Mouse (Mus musculus): ENCODE measurements around the gene 1700017D01Rik.
A peak's percentile ranks its signal among the peaks of the same experiment; 100 is the strongest.
"Not testable (repeated sequence)": the region's sequence is repeated elsewhere in the genome, so short reads cannot be mapped to it uniquely, and the experiment has no call there.

The 1700017D01Rik gene

DNA sequence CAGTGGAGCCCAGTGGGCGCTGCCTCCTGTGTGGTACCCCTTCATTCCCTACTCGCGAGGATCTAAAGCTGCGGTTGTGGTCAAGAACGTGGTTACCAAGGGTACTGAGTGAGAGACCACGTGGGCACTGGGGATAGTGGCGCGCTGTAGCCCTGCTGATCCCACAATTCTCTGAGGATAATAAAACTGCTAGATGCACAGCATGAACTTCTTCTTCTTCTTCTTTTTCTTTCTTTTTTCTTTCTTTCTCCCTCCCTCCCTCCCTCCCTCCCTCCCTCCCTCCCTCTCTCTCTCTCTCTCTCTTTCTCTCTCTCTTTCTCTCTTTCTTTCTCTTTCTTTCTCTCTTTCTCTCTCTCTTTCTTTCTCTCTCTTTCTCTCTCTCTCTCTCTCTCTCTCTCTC, at the start of gene 1700017D01Rik:
Gene 1700017D01Rik, minus strand, starts transcription at position 101 of the 400 bp plus-strand sequence.
- not testable (repeated sequence) for H3K4me3 ChIP-seq (replicated peaks; ENCODE audit: low read length); H3K27me3 ChIP-seq (ENCODE audit: insufficient read depth, low read length); H3K36me3 ChIP-seq (ENCODE audit: insufficient read depth, low read length); H3K4me1 ChIP-seq (replicated peaks; ENCODE audit: low read depth, low read length); H3K9me3 ChIP-seq (ENCODE audit: low read length)

- Histone ChIP-seq H3K4me1 (replicated peaks; ENCODE audit: low read depth, low read length) (no peaks in the 10 kb centered on the region), H3K4me3 (replicated peaks; ENCODE audit: low read length) (no peak overlapping the region), H3K27me3 (ENCODE audit: insufficient read depth, low read length) (no peaks in the 10 kb centered on the region), H3K9me3 (ENCODE audit: low read length) (no peaks in the 10 kb centered on the region), H3K36me3 (ENCODE audit: insufficient read depth, low read length) (no peaks in the 10 kb centered on the region)
- TF ChIP-seq NANOG (IDR thresholded peaks at IDR 0.05; ENCODE audit: borderline replicate concordance, low read length) (no peak), CTCF (conservative IDR thresholded peaks at IDR 0.05; ENCODE audit: low read length) (no peak), POU5F1 (IDR thresholded peaks at IDR 0.05; ENCODE audit: borderline replicate concordance, low read length) (no peak)
Measured at GRCm38 (mm10) chr19:11177464-11177863, 46.8 kb upstream of the 1700017D01Rik start.

- no peak for TF ChIP-seq POU5F1 (IDR thresholded peaks at IDR 0.05; ENCODE audit: borderline replicate concordance, low read length)
- peak; percentile 63 for TF ChIP-seq CTCF (conservative IDR thresholded peaks at IDR 0.05; ENCODE audit: low read length)
- TF ChIP-seq NANOG (IDR thresholded peaks at IDR 0.05; ENCODE audit: borderline replicate concordance, low read length), result no peak
- H3K4me1 ChIP-seq (replicated peaks; ENCODE audit: low read depth, low read length), result no peaks in the 10 kb centered on the region
- H3K4me3 ChIP-seq (replicated peaks; ENCODE audit: low read length), result no peak within 1 kb of the TSS
- H3K36me3 ChIP-seq (ENCODE audit: insufficient read depth, low read length), result no peaks in the 10 kb centered on the region
- no peaks in the 10 kb centered on the region for H3K9me3 ChIP-seq (ENCODE audit: low read length)
- no peaks in the 10 kb centered on the region for H3K27me3 ChIP-seq (ENCODE audit: insufficient read depth, low read length)
Measured at GRCm38 (mm10) chr19:11165172-11165571, 34.5 kb upstream of the 1700017D01Rik start, which contains the start of gene 1700025F22Rik. 1700025F22Rik (minus strand) TSS chr19:11165320.

DNA sequence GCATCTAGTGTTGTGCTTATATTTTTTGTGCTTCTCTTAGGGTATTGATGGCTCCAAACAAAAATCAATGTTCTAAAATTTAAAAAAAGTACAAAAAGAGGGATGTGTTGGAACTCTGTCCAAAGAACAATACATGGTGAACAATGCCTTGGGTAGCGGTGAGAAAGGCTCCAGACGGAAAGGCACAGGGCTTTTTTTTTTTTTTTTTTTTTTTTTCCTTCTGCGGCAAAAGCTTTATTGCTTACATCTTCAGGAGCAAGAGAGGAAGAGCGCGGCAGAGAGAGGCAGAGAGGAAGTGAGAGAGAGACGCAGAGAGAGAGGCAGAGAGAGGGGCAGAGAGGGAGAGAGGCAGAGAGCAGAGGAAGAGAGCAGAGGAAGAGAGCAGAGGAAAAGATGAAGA, 27.2 kb upstream of the 1700017D01Rik start:
- H3K36me3 ChIP-seq (ENCODE audit: insufficient read depth, low read length); H3K9me3 ChIP-seq (ENCODE audit: low read length); H3K4me1 ChIP-seq (replicated peaks; ENCODE audit: low read depth, low read length); H3K4me3 ChIP-seq (replicated peaks; ENCODE audit: low read length); H3K27me3 ChIP-seq (ENCODE audit: insufficient read depth, low read length): not testable (repeated sequence)

DNA sequence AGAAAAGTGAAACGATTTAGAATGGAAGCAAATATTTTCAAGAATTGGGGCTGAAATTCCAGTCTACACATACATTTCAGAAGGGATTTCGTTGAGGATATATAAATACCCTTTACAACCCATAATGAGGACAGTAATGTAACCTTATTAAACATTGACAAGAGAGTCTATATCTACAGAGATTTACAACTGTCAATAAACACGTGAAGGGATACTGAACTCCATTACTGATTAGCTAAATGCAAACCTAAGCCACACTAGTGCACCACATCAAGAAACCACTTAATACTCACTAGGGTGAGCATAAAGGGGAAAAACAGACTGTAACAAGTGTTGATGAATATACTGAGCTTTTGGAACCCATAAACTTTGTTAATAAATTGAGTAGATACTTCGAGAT, 4.7 kb upstream of the 1700017D01Rik start:
- no peaks in the 10 kb centered on the region for H3K9me3 ChIP-seq (ENCODE audit: low read length)
- no peak for TF ChIP-seq POU5F1 (IDR thresholded peaks at IDR 0.05; ENCODE audit: borderline replicate concordance, low read length)
- TF ChIP-seq CTCF (conservative IDR thresholded peaks at IDR 0.05; ENCODE audit: low read length), result no peak
- TF ChIP-seq NANOG (IDR thresholded peaks at IDR 0.05; ENCODE audit: borderline replicate concordance, low read length), result no peak
- no peaks in the 10 kb centered on the region for H3K36me3 ChIP-seq (ENCODE audit: insufficient read depth, low read length)
- H3K4me1 ChIP-seq (replicated peaks; ENCODE audit: low read depth, low read length), result no peaks in the 10 kb centered on the region
- no peaks in the 10 kb centered on the region for H3K27me3 ChIP-seq (ENCODE audit: insufficient read depth, low read length)
- no peak overlapping the region for H3K4me3 ChIP-seq (replicated peaks; ENCODE audit: low read length)

- Histone ChIP-seq H3K9me3 (ENCODE audit: low read length) (no peaks in the 10 kb centered on the region), H3K4me3 (replicated peaks; ENCODE audit: low read length) (no peak overlapping the region), H3K4me1 (replicated peaks; ENCODE audit: low read depth, low read length) (no peaks in the 10 kb centered on the region), H3K36me3 (ENCODE audit: insufficient read depth, low read length) (no peaks in the 10 kb centered on the region), H3K27me3 (ENCODE audit: insufficient read depth, low read length) (no peaks in the 10 kb centered on the region)
- no peak for TF ChIP-seq POU5F1 (IDR thresholded peaks at IDR 0.05; ENCODE audit: borderline replicate concordance, low read length)
- TF ChIP-seq NANOG (IDR thresholded peaks at IDR 0.05; ENCODE audit: borderline replicate concordance, low read length), result no peak
- no peak for TF ChIP-seq CTCF (conservative IDR thresholded peaks at IDR 0.05; ENCODE audit: low read length)
Measured at GRCm38 (mm10) chr19:11134852-11135251, 4.2 kb upstream of the 1700017D01Rik start.

- Histone ChIP-seq H3K9me3 (ENCODE audit: low read length) (no peaks in the 10 kb centered on the region), H3K27me3 (ENCODE audit: insufficient read depth, low read length) (0 out of 2 replicates have a peak, but pooled peaks cover 3% of the 10 kb centered on the region), H3K36me3 (ENCODE audit: insufficient read depth, low read length) (no peaks in the 10 kb centered on the region), H3K4me1 (replicated peaks; ENCODE audit: low read depth, low read length) (no peaks in the 10 kb centered on the region), H3K4me3 (replicated peaks; ENCODE audit: low read length) (no peak overlapping the region)
- TF ChIP-seq POU5F1 (IDR thresholded peaks at IDR 0.05; ENCODE audit: borderline replicate concordance, low read length), result no peak
- no peak for TF ChIP-seq CTCF (conservative IDR thresholded peaks at IDR 0.05; ENCODE audit: low read length)
- no peak for TF ChIP-seq NANOG (IDR thresholded peaks at IDR 0.05; ENCODE audit: borderline replicate concordance, low read length)
Measured at GRCm38 (mm10) chr19:11129702-11130101, 974 bp downstream of the 1700017D01Rik start.

DNA sequence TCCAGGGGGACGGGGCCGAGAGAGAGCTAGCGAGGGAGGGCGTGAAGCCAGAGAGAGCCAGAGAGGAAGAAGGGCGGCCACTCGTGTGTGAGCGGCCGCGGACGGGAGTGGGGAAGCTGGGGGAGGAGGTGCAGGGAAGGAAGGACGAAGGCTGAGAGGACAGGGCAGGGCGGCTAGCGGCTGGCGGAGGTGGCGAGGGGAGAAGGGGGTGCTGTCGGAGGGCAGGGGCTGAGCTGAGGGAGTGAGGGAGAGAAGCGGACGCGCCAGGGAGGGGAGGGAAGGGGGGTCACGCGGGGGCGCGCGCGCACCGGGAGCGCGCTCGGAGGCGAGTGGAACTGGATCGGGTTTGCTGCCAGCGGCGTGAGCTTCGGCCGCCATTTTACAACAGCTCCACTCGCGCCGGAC, 9.7 kb downstream of the 1700017D01Rik start:
- Histone ChIP-seq H3K27me3 (ENCODE audit: insufficient read depth, low read length) (peaks cover 27% of the 10 kb centered on the region), H3K4me3 (replicated peaks; ENCODE audit: low read length) (peak overlapping the region; percentile 71)
- H3K9me3 ChIP-seq (ENCODE audit: low read length); H3K36me3 ChIP-seq (ENCODE audit: insufficient read depth, low read length); H3K4me1 ChIP-seq (replicated peaks; ENCODE audit: low read depth, low read length): not testable (repeated sequence)

DNA sequence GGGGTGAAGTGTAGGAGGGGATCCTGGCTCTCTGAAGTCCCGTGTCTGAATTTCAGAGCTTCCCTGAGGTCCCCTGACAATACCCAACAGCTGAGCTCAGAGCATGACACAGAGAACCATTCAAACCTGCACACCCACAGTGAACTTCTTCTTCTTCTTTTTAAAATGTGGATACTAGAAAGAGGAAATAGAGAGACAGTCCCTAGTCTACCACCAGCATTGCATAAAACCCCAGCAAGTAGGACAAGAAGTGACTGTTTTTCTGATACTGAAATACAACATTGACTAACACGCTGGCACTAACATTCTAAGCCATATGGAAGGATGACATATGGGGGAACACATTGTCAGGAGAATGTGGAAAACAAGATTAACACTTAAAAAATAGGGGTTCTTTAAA, 11.3 kb downstream of the 1700017D01Rik start:
- H3K27me3 ChIP-seq (ENCODE audit: insufficient read depth, low read length), result peaks cover 22% of the 10 kb centered on the region
- no peaks in the 10 kb centered on the region for H3K36me3 ChIP-seq (ENCODE audit: insufficient read depth, low read length)
- no peak overlapping the region for H3K4me3 ChIP-seq (replicated peaks; ENCODE audit: low read length)
- H3K9me3 ChIP-seq (ENCODE audit: low read length), result 0 out of 2 replicates have a peak, but pooled peaks cover 5% of the 10 kb centered on the region
- no peak for TF ChIP-seq POU5F1 (IDR thresholded peaks at IDR 0.05; ENCODE audit: borderline replicate concordance, low read length)
- no peak for TF ChIP-seq NANOG (IDR thresholded peaks at IDR 0.05; ENCODE audit: borderline replicate concordance, low read length)
- TF ChIP-seq CTCF (conservative IDR thresholded peaks at IDR 0.05; ENCODE audit: low read length), result no peak
- no peaks in the 10 kb centered on the region for H3K4me1 ChIP-seq (replicated peaks; ENCODE audit: low read depth, low read length)
